Mouse (Mus musculus) inflammation-experienced regulatory T-cells (primary cell): ENCODE results near the gene Il3. TPM values are rescaled to one million over a fixed set of nuclear protein-coding genes. Genes with fewer than 3 reads are reported as not detected.

Experiments
- polyA plus RNA-seq, 2 experiments: library from polyadenylated mRNA; unstranded; fragments of 100-300 nt; shearing (Covaris generic); gene quantifications; one replicate each; pipeline ENCODE4 v1.2.1; 2017

Gene Il3
- polyA plus RNA-seq = not detected

GRCm38 (mm10) chr11:54267177-54267576 is at the start of gene Il3:
Gene Il3, minus strand, starts transcription at chr11:54267277.

GRCm38 (mm10) chr11:54303728-54304470 is 36.8 kb upstream of the Il3 start, which contains the start of gene Acsl6:
Gene Acsl6, plus strand, starts transcription at chr11:54303798.

GRCm38 (mm10) chr11:54248940-54249717 is 17.9 kb downstream of the Il3 start, which contains the start of gene Csf2:
Gene Csf2, minus strand, starts transcription at chr11:54249667.

Other genes with a start within 250 kb of the Il3 start
- 10 to 100 TPM in 1 of 2 experiments, under 1 TPM in 1; 0.30 to 12.0 TPM for gene Slc22a4, start 239.2 kb downstream of the Il3 start, polyA plus RNA-seq
- gene Pdlim4, start 198.3 kb downstream of the Il3 start, polyA plus RNA-seq = 10 to 100 TPM in 1 of 2 experiments, 1 to 10 TPM in 1; 2.3 to 72.6 TPM
- not detected for gene P4ha2, start 167.2 kb downstream of the Il3 start, polyA plus RNA-seq
- gene Csf2, start 17.6 kb downstream of the Il3 start, polyA plus RNA-seq = 1 to 10 TPM in 1 of 2 experiments, under 1 TPM in 1; 0.27 to 4.3 TPM
- under 1 TPM; 0.05 to 0.59 TPM for gene Acsl6, start 36.5 kb upstream of the Il3 start, polyA plus RNA-seq
- under 1 TPM; 0.14 to 0.26 TPM for gene Meikin, start 103.4 kb upstream of the Il3 start, polyA plus RNA-seq
- gene Fnip1, start 170.9 kb upstream of the Il3 start, polyA plus RNA-seq = 1 to 10 TPM; 5.2 to 6.6 TPM